Mouse (Mus musculus) embryo, embryonic 10 days (tissue): ENCODE results near the gene Ndc1.
"Not testable (repeated sequence)": the region's sequence is repeated elsewhere in the genome, so short reads cannot be mapped to it uniquely, and the experiment has no call there.

Experiments used
- DNase-seq: peaks from one replicate; pipeline ENCODE4 v3.0.0-alpha.2; 2015; ENCODE audit warnings: low spot score

Gene Ndc1

GRCm38 (mm10) chr4:107367567-107368314 is at the start of gene Ndc1:
Gene Ndc1, plus strand, starts transcription at chr4:107367784.
- peak; percentile 96 for DNase-seq

GRCm38 (mm10) chr4:107318646-107319045 is 48.9 kb upstream of the Ndc1 start:
- no peak for DNase-seq

- DNase-seq, result no peak
These were observed 46.5 kb upstream of the Ndc1 start for GRCm38 (mm10) chr4:107321041-107321440.

GRCm38 (mm10) chr4:107323113-107323512 is 44.5 kb upstream of the Ndc1 start:
- no peak for DNase-seq

- no peak for DNase-seq
These were observed 39.1 kb upstream of the Ndc1 start for GRCm38 (mm10) chr4:107328530-107328929.

GRCm38 (mm10) chr4:107333514-107333913 is 34.1 kb upstream of the Ndc1 start:
- no peak for DNase-seq

GRCm38 (mm10) chr4:107336356-107336755 is 31.2 kb upstream of the Ndc1 start:
- no peak for DNase-seq

- DNase-seq, result no peak
These were observed 30.1 kb upstream of the Ndc1 start for GRCm38 (mm10) chr4:107337455-107337854.

- DNase-seq, result no peak
These were observed 26.2 kb upstream of the Ndc1 start for GRCm38 (mm10) chr4:107341354-107341753.

- DNase-seq, result no peak
These were observed 23.0 kb upstream of the Ndc1 start for GRCm38 (mm10) chr4:107344612-107345011.

- no peak for DNase-seq
These were observed 20.4 kb upstream of the Ndc1 start for GRCm38 (mm10) chr4:107347221-107347620.

- no peak for DNase-seq
These were observed 18.9 kb upstream of the Ndc1 start for GRCm38 (mm10) chr4:107348529-107349310.

GRCm38 (mm10) chr4:107349311-107350008 is 18.1 kb upstream of the Ndc1 start:
- DNase-seq, result peak; percentile 78

GRCm38 (mm10) chr4:107351368-107351767 is 16.2 kb upstream of the Ndc1 start:
- DNase-seq, result no peak

GRCm38 (mm10) chr4:107353612-107354011 is 14.0 kb upstream of the Ndc1 start:
- no peak for DNase-seq

- DNase-seq, result no peak
These were observed 13.5 kb upstream of the Ndc1 start for GRCm38 (mm10) chr4:107354126-107354525.

- DNase-seq, result peak; percentile 41
These were observed 13.0 kb upstream of the Ndc1 start for GRCm38 (mm10) chr4:107354543-107354942.

GRCm38 (mm10) chr4:107357172-107357571 is 10.4 kb upstream of the Ndc1 start:
- DNase-seq, result not testable (repeated sequence)

GRCm38 (mm10) chr4:107358460-107358859 is 9.1 kb upstream of the Ndc1 start:
- no peak for DNase-seq

GRCm38 (mm10) chr4:107360457-107361145 is 7.0 kb upstream of the Ndc1 start:
- no peak for DNase-seq

- DNase-seq, result no peak
These were observed 4.8 kb upstream of the Ndc1 start for GRCm38 (mm10) chr4:107362755-107363154.

GRCm38 (mm10) chr4:107363573-107363972 is 4.0 kb upstream of the Ndc1 start:
- DNase-seq, result no peak
